Mouse (Mus musculus): Measurements from ENCODE around the gene Col13a1.

The Col13a1 gene

DNA sequence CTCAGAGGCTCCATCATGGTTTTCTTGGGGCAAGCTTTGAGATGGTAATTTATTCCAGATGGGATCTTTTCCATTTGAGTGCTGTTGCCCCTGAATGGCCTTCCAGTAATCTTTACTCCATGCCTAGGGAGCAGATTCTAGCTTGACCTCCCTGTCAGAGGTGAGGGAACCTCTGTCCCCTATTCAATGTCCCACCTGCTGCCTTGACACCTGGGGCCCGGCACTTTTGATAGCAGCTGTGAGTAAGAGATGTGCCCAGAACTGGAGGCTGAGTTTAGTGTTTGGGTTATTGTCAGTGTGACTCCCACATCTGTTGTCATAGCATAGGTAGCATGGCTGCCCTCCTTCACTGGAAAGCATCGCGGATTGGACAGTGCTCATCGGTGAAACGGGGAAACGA is 147.2 kb downstream of the Col13a1 start:
- DNase-seq (ENCODE audit: extremely low spot score, low read depth, low spot score): no peak

DNA sequence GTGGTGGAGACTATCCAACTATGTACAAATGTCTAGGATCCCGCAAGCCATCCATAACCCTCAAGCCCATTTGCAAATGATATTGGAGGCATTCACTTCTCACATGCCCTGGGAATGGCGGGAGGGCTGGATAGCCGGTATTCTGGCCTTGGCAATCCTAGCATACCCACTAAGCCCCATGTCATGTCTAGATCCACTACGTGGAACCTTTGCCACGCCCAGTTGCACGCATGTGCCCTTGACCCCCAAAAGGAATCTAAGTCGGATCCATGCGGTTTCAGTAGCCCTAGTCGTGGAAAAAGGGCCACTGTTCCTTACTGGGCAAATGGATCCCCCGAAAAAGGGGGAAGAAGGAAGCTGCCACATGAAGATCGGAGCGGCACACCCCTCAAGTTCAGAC is 147.7 kb downstream of the Col13a1 start:
- no peak for DNase-seq (ENCODE audit: extremely low spot score, low read depth, low spot score)

DNA sequence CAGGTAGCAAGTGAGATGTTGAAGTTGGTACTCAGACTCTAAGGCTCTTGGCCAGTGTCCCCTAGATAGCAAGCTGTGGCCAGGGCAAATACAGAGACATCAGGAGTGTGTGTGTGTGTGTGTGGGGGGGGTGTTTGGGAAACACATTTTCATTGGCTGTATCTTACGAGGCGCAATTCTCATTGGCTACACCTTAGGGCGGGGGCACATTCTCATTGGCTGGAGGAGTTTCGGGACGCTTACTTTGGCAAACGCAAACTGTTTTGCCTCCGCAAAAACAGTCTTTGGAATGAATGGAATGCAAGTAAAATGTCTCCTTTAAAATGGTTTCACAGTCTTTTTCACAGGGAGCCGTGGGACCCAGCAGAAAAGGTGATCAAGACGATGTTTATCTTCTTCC is 148.1 kb downstream of the Col13a1 start:
- no peak for DNase-seq (ENCODE audit: extremely low spot score, low read depth, low spot score)

DNA sequence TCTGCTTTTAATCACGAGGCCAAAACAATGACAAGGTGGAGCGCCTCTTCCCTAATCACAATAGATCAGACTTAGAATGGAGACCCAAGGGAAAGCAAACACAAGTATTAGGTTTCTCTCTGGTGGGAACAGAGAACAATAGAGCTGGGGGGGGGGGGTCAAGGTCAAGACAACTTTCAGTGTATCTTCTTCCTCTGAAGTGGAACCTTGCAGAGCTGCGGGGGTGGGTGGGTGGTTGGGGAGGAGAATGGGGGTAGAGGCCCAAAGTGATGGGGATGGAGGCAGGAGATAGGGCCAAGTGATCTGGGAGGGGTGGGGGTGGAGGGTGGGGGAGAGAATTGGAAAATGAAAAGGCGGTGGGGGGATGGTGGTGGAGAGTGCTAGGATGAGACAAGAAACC is 149.9 kb downstream of the Col13a1 start:
- DNase-seq (ENCODE audit: extremely low spot score, low read depth, low spot score): no peak

DNA sequence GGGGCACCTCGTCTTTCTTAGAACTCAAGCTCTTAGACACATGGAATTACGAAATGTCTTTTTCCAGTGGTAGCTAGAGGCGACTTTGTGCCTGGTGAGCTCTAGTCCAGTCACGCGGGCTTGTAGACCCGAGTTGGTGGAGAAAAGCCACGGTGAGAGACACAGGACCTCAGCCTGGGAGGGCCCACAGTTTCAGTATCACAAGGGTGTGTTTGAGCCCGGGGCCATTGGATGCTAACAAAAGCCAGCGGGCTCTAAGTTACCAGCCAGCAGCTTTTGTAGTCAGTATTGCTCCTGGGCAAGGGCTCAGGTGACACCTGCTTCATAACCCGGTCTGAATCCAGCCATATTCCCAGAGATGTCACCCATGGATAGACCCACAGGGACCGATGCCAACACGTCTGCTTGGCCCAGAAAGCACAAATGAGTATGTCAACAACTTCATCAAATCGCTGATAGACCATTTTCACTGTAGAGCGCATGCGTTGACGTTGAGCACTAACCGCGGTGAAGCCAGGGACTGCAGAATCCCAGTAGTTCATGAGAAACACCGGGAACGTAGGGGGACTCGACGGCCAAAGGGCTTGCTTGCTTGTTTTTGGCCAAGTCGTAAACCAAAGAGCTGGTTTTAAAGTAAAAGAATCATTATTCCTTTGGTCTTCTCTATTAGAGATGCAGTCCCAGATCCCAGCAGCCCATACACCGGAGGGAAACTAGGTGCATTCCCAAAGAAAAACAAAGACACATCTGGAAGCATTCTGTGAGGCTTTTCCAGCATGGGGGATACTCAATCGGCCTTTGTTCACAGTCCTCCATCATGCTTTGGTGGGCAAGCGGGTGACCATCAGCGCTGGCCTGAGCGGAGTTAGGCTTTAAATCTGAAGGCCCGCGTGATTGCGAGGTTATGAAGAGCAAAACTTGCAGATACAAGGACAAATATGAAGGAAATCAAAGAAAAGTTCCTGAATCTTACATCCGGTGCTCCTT is 150.7 kb downstream of the Col13a1 start:
- DNase-seq (ENCODE audit: extremely low spot score, low read depth, low spot score): no peak

- DNase-seq (ENCODE audit: extremely low spot score, low read depth, low spot score): peak; percentile 41
Observed at GRCm38 (mm10) chr10:61826753-61827435, 152.0 kb downstream of the Col13a1 start.

GRCm38 (mm10) chr10:61825979-61826752 is 152.7 kb downstream of the Col13a1 start:
- peak; percentile 39 for DNase-seq (ENCODE audit: extremely low spot score, low read depth, low spot score)

DNA sequence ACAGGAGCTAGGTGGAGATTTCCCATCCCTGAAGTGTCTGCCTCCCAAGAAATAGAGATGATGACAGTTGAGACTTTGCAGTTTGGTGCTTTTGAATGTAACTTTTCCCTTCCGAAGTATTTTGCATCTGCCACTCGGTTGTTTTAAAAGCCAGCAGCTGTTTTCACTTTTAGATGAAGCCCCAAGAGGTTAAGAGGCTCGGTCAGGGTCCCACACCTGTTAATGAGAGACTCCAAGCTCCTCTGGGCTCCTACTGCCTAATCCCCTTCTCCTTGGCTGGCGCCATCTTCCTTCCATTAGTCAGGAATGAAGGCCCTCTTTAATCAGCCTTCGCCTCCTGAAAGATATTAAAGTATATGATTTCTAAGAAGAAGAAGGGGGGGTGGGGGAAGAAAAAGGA is 153.4 kb downstream of the Col13a1 start:
- DNase-seq (ENCODE audit: extremely low spot score, low read depth, low spot score): peak; percentile 31

GRCm38 (mm10) chr10:61823731-61824115 is 155.2 kb downstream of the Col13a1 start:
- peak; percentile 58 for DNase-seq (ENCODE audit: extremely low spot score, low read depth, low spot score)

- no peak for DNase-seq (ENCODE audit: extremely low spot score, low read depth, low spot score)
Observed at GRCm38 (mm10) chr10:61822968-61823730, 155.8 kb downstream of the Col13a1 start.

- no peak for DNase-seq (ENCODE audit: extremely low spot score, low read depth, low spot score)
Observed at GRCm38 (mm10) chr10:61820050-61820449, 158.9 kb downstream of the Col13a1 start.

DNA sequence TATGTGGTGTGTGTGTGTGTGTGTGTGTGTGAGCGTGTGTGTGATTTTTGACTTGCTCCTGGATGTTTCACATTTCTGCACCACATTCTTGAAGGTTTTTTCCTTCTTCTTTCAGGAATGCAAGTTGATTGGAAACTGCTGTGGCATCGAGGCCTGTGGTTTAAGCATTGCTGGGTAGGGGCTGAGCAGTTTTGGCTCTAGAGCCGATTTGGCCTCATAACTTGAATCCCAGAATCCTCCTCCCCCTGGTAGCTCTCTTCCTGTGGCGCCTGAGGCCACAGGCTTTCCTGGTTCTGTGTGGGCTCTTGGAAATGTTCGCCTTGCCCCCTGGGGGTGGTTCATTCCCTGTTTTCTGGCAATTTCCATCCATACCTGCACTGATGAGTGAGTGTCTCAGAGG is 166.9 kb downstream of the Col13a1 start:
- DNase-seq (ENCODE audit: extremely low spot score, low read depth, low spot score): peak; percentile 33

DNA sequence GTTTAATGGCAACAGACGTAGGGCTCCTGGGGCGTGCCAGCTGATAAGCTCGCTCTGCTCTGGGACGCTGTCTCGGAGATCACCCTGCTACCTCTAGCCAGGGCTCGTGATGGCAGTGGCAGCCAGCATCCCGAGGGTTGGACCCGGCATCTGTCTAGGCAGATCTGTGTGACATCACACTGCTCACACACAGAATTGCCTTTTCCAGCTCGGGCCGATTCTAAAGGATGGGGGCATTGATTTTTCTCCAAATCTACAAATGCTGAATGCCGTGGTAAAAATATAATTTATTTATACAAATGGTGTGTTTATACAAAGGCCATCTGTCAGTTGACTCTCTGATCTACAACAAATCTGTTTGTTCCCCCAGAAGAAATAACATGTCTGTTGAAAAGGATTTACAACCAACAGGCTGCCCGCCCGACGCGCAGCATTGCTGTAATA is 180.8 kb downstream of the Col13a1 start:
- DNase-seq (ENCODE audit: extremely low spot score, low read depth, low spot score): no peak

DNA sequence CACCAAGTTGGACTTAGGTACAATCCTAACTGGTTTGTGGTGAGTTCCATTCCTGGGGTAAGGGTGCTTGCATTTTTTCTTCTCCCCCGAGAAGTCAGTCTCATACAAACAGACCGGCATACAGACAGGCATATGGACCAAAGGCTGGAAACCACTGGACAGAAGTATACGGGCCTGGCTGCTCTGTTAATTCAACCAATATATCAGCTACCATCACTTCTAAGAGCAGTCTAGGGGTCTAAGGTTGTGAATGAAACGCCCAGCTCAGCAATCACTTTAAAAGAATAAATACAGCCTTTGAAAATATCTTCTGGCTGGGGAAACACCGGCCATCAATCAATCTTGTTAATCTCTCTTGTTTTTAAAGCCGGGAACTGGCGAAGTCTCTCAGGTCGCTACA is 183.4 kb downstream of the Col13a1 start:
- no peak for DNase-seq (ENCODE audit: extremely low spot score, low read depth, low spot score)

DNA sequence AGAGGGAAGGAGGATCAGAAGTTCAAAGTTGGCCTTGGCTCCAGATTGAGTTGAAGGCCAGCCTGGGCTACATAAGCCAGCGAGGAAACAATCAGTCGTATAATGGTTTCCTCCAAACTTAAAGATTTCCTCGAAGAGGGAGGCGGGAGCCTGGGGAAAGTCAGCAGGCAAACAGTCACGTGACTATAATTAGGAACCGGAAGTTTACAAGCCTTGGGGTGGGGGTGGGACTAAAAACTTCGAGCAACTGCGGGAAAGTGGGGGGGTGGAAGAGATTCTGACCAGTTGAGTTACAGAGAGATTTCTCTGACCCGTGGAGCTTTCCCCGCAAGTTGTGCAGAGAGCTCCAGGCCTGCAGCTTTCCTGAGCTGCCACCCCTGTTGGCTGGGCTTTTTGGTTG is 183.9 kb downstream of the Col13a1 start:
- DNase-seq (ENCODE audit: extremely low spot score, low read depth, low spot score): no peak

- no peak for DNase-seq (ENCODE audit: extremely low spot score, low read depth, low spot score)
Observed at GRCm38 (mm10) chr10:61793015-61793414, 185.9 kb downstream of the Col13a1 start.

- no peak for DNase-seq (ENCODE audit: extremely low spot score, low read depth, low spot score)
Observed at GRCm38 (mm10) chr10:61788499-61788898, 190.4 kb downstream of the Col13a1 start.
